Mouse (Mus musculus) olfactory bulb, adult 2 months (tissue): ENCODE results near the gene Emsy. TPM values are rescaled to one million over a fixed set of nuclear protein-coding genes. Genes with fewer than 3 reads are reported as not detected.

Source experiments
- H3K27ac ChIP-seq: fragments of 200-500 bp; 2 replicates; pipeline ENCODE4 v1.5.1; 2012; ENCODE audit warnings: low read depth, low read length; ENCODE audit not compliant: insufficient read depth
- H3K4me1 ChIP-seq: fragments of 200-500 bp; 2 replicates; pipeline ENCODE4 v1.6.1; 2012; ENCODE audit warnings: low read length; ENCODE audit not compliant: control insufficient read depth, insufficient read depth
- H3K4me3 ChIP-seq: fragments of 200-500 bp; 2 replicates; pipeline ENCODE4 v1.5.1; 2012; ENCODE audit warnings: mild to moderate bottlenecking, low read depth, low read length, moderate library complexity; ENCODE audit not compliant: insufficient read depth
- CTCF ChIP-seq: fragments of 200-500 bp; IDR thresholded peaks from 2 replicates; pipeline ENCODE4 v1.5.1; 2012; ENCODE audit warnings: low read depth, mild to moderate bottlenecking, low read length, moderate library complexity; ENCODE audit not compliant: insufficient read depth
- POLR2A ChIP-seq: fragments of 200-500 bp; IDR thresholded peaks from 2 replicates; pipeline ENCODE4 v1.6.1; 2012; ENCODE audit warnings: mild to moderate bottlenecking, low read depth, low read length, moderate library complexity; ENCODE audit not compliant: insufficient read depth
- WGBS: fragments of 180-500 bp; shearing (Covaris S2); methylation state at CpG from one replicate; pipeline ENCODE4 v1.1.7; 2018; 5-methylcytosine and 5-hydroxymethylcytosine counted together
- polyA plus RNA-seq: library from polyadenylated mRNA; stranded (reverse); fragments of >200 nt; gene quantifications from 2 replicates; pipeline ENCODE4 v1.2.4, GENCODE M21; 2012; ENCODE audit warnings: low replicate concordance; ENCODE audit not compliant: missing spikeins, insufficient read depth, insufficient read length

Emsy gene
- polyA plus RNA-seq, 1 experiment, result not detected

DNA sequence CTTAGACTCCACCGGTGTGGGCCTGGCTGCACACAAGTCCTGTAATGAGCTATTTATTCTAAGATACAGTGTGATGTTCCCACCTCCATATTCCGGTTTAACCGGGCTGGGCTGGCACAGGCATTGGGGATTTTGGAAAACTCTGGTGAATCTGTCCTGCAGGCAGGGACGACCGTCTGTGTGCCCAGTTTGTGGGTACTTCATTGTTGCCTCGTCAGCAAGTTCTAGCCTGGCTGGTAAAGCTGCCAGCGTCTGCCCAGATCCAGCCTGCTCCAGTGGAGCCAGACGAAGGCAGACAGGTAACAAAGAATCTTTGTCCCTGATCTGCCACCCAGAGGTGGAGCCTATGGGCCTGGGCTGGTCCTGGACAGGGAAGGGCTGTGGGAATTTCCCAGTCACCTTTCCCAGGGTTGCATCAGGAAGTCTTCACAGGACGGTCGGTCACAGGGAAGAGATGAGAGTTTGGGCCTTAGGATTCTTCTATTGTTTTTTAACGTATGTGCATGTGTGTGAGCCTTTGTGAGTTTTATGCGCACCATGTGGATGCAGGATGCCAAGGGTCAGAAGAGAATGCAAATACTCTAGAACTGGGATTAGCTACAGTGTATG lies 94.9 kb downstream of the Emsy start:
- H3K4me3 ChIP-seq, result no peak overlapping the region
- no peaks in the 10 kb centered on the region for H3K4me1 ChIP-seq
- TF ChIP-seq CTCF (no peak), POLR2A (no peak)
- H3K27ac ChIP-seq, result no peak overlapping the region
- 88% methylated on average over 12 of the region's 12 CpGs for WGBS

DNA sequence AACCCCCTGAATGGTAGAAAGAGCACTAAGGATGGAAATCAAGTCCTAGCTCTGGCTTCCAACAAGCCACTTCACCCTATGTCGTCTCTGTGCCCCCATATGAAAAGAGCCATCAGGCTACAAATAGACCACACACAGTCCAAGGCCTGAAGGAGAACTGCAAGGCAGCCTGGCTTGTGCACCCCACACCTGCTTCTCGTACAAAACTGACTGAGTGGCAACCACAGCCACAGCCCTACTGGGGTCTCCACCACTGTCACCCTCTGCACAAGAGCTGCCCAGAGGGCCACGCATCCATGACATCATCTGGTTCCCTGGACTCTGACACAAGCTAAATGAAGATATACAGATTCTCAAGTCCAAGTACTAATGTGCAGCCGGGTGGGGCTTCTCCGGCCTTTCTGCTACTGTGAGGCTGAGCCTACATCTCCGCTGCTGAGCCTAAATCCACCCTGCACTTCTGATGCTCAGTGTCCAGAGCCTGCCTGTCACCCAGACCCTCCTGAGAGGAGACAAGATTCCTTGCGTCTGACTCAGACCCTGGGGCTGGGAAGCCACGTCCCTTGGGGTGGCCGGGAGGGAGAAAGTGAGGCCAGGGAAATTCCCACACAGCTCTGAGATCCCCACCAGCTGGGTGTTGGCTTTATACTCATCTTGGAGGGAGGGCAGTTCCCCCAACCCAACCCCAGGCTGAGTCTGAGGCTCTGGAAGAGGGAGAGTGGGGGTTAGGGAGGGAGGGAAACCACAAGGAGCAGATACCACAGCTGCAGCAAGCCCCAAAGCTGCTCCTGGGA lies 98.3 kb downstream of the Emsy start:
- H3K4me3 ChIP-seq, result no peak overlapping the region
- 88% methylated on average over 9 of the region's 9 CpGs for WGBS
- TF ChIP-seq CTCF, result no peak
- TF ChIP-seq POLR2A, result no peak
- H3K27ac ChIP-seq, result no peak overlapping the region
- no peaks in the 10 kb centered on the region; the same call in 1 of the 2 replicates for H3K4me1 ChIP-seq

DNA sequence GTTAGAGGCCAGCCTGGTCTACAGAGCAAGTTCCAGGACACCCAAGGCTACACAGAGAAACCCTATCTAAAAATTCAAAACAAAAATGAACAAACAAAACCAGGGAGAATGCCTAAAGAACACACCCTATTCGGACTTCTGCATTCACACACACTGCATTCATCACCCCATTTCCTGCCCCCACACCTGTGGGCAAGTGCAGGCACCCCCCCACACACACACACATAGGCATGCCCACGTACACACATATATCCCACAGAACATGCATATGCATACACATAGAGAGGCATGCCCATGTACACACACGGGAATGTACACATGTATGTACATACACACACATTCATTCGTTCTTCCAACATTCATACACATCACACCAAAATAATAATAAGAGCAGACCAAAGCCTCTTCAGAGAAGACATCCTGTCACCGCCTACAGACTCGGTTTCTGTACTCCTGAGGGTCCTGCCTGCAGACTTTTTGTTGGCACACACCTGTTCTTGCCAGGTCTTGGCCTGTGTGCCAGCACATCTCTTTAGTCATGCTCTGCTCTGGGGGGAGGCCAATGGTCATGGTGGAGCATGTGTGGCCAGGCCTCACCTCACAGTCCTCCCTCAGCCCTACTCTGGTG lies 99.7 kb downstream of the Emsy start:
- TF ChIP-seq POLR2A (no peak), CTCF (no peak)
- no peaks in the 10 kb centered on the region; the same call in 1 of the 2 replicates for H3K4me1 ChIP-seq
- 92% methylated on average over 6 of the region's 6 CpGs for WGBS
- no peak overlapping the region for H3K4me3 ChIP-seq
- no peak overlapping the region for H3K27ac ChIP-seq

DNA sequence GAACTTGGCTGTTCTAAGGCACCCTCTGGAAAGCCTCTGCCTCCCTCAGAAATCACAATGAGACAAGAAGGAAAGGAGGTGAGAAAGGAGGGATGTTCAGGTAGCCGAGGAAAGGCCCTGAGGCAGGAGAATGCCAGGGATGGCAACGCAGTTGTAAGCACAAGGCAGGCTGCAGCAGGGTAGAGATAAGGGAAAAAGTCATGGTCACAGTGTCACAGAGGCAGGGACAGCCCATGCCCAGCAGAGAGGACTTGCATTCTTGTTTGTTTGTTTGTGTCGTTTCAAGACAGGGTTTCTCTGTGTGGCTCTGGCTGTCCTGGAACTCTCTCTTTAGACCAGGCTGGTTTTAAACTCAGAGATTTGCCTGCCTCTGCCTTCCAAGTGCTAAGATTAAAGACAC lies 105.5 kb downstream of the Emsy start:
- WGBS, result 76% methylated on average over 3 of the region's 3 CpGs
- H3K4me3 ChIP-seq, result no peak overlapping the region
- peaks cover 2% of the 10 kb centered on the region; the same call in 1 of the 2 replicates for H3K4me1 ChIP-seq
- TF ChIP-seq POLR2A, result no peak
- no peak for TF ChIP-seq CTCF
- H3K27ac ChIP-seq, result no peak overlapping the region

DNA sequence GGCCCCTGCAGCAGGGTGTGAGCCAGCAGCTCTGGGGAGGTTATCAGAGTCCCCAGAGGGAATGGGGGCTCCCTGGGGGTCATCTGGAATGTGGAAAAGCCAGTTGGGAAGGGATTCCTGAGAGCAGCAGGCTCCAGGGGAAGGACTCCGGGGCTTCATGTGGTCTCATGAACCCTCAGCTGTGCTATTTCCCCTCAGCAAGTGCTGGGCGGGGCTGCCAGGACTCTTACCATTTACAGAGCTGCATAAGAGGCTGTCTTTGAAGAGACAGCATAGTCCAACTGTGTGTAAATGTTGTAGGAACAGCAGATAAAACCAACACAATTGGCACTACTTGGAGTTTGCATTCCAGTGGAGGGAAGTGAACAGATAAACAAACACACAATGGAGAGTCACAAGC lies 106.0 kb downstream of the Emsy start:
- no peak for TF ChIP-seq CTCF
- no peak for TF ChIP-seq POLR2A
- Histone ChIP-seq H3K4me1 (peaks cover 2% of the 10 kb centered on the region; the same call in 1 of the 2 replicates), H3K27ac (no peak overlapping the region), H3K4me3 (no peak overlapping the region)
- WGBS, result 67% methylated on average over 2 of the region's 2 CpGs

DNA sequence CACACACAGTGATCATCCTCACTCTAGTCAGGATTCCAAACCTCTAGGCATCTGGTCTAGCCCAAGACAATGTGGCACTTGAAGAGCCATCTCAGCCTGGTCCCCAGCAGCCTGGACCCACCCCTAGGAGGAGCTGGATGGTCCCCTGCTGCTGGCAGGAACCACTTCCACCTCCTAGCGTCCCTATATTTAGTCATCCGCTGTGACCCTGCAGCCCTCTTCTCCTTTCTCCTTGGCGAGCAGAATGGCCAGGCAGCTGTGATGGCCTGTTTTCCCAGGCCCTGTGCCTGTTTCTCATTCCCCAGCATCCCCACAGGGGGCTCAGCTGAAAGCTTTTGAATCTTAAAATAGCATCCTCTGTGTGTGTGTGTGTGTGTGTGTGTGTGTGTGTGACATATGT lies 107.7 kb downstream of the Emsy start:
- 43% methylated on average over 3 of the region's 3 CpGs for WGBS
- no peak overlapping the region for H3K4me3 ChIP-seq
- peaks cover 15% of the 10 kb centered on the region for H3K4me1 ChIP-seq
- no peak overlapping the region for H3K27ac ChIP-seq
- TF ChIP-seq CTCF (no peak), POLR2A (no peak)

DNA sequence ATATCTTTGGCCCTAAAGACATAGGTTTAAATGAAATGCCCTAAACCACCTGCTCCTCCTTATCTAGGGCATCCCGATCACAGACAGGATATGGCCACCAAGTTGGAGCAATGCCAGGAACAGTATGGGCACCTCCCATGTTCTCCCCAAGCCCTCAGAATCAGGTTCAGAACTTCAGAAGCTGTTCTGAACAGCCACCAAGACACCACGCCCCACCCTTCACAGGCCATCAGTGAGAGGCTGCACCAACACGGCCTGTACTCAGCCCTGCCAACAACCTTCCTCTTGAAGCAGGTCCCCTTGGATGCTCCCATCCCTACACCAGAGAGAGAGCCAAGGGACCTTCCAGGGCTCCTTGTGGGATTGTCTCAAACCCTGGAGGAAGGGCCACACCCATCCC lies 112.0 kb downstream of the Emsy start:
- Histone ChIP-seq H3K27ac (no peak overlapping the region), H3K4me1 (peaks cover 38% of the 10 kb centered on the region), H3K4me3 (no peak overlapping the region)
- TF ChIP-seq CTCF, result no peak
- TF ChIP-seq POLR2A, result no peak
- 83% methylated on average over 3 of the region's 3 CpGs for WGBS

DNA sequence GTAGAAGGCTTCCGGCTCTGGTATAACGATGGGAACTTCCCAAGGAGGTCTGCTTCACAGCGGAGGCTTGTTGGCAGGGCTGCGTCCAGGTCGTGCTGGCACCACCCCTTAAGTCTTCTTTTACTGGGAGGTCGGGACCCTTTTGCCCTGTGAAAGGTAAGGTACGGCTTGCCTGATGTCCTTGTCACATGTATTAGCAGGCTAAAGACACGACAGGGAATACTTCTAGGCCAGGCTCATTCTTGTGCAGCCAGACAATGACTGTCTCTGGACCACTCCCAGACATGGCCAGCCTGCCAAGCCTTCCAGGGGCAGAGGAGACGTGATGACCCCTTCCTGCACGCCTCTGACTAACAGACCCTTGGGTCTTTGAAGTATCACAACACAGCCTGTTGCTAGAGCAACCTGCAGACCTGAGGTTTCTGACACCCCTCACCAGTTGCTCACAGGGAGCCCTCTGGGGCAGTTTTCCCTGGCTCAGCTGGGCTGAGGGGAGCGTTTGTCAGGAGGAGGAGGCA lies 112.7 kb downstream of the Emsy start:
- Histone ChIP-seq H3K4me1 (peaks cover 38% of the 10 kb centered on the region), H3K27ac (no peak overlapping the region), H3K4me3 (no peak overlapping the region)
- WGBS, result 80% methylated on average over 11 of the region's 11 CpGs
- TF ChIP-seq POLR2A, result no peak
- TF ChIP-seq CTCF, result no peak

DNA sequence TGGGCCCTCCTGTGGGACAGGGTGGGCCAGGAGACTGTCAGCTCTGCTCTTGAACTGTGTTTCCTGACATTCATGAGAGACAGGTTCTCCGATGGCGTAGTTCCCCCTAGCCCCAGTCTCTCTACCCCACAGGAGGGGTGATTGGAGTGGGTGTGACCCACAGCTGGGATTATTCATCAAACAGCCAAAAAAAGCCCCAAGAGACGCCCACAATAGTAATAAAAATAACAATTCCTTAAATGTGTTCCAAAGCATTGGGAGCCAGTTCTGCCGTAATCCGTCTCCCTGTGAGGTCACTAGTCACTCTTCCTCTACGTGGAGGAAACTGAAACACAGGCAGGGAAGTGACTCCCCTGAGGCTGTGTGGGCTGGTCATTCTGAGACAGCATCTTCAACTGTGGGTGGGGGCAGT lies 113.8 kb downstream of the Emsy start:
- Histone ChIP-seq H3K27ac (peak overlapping the region; percentile 29; the same call in 1 of the 2 replicates), H3K4me1 (peaks cover 36% of the 10 kb centered on the region), H3K4me3 (no peak overlapping the region)
- TF ChIP-seq CTCF (no peak), POLR2A (no peak)
- WGBS, result 39% methylated on average over 6 of the region's 6 CpGs
